Mouse (Mus musculus): ENCODE data around the gene Fabp6. TPM values are rescaled to one million over a fixed set of nuclear protein-coding genes. Genes with fewer than 3 reads are reported as not detected.

The Fabp6 gene
- polyA plus RNA-seq, 1 experiment from 2014 or later, result 0.36 TPM

- H3K4me2 ChIP-seq (ENCODE audit: low read length), result no peak overlapping the region
- no peaks in the 10 kb centered on the region for H3K9me3 ChIP-seq (replicated peaks; ENCODE audit: low read length)
- peak overlapping the region; percentile 58; the same call in 1 of the 2 replicates for H3K27ac ChIP-seq
- 64% methylated on average over 5 of the region's 5 CpGs for WGBS
- no peaks in the 10 kb centered on the region for H3K27me3 ChIP-seq (ENCODE audit: insufficient read depth, low read length)
- no peak overlapping the region for H3K4me3 ChIP-seq (replicated peaks; ENCODE audit: low read depth, low read length)
- H3K36me3 ChIP-seq (ENCODE audit: insufficient read depth, low read length), result no peaks in the 10 kb centered on the region
- DNase-seq (ENCODE audit: low spot score), result no peak
- H3K9ac ChIP-seq (ENCODE audit: low read depth, low read length), result no peak overlapping the region
- TF ChIP-seq CTCF (IDR thresholded peaks at IDR 0.05; ENCODE audit: low read depth), result no peak
- peak; percentile 76 for ATAC-seq (replicated peaks; ENCODE audit: low FRiP score, low read depth)
- H3K4me1 ChIP-seq (replicated peaks; ENCODE audit: insufficient read depth, low read length), result peaks cover 11% of the 10 kb centered on the region
Observed at GRCm38 (mm10) chr11:43621769-43622168, 20.4 kb upstream of the Fabp6 start.

DNA sequence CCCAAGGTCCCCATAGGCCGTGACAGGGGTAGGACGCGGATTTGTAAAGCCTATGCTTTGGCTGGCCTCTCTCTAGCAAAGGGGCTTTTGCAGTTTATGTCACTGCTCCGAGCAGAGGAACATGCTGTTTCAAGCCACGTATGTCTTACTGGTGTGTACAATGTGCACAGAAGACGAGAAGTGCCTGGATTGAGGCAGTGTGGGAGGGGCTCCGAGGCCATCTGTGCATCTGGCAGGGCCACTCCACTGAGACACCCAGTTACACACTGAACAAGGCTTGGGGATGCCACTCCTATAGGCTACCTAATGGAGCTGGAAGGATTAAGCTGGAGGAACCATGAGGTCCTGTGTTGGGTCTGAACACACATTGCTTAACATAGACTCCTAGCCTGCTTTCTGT, 17.1 kb upstream of the Fabp6 start:
- Histone ChIP-seq H3K27me3 (ENCODE audit: insufficient read depth, low read length) (no peaks in the 10 kb centered on the region), H3K9ac (ENCODE audit: low read depth, low read length) (no peak overlapping the region), H3K4me1 (replicated peaks; ENCODE audit: insufficient read depth, low read length) (peaks cover 4% of the 10 kb centered on the region; the same call in 1 of the 2 replicates), H3K4me2 (ENCODE audit: low read length) (no peak overlapping the region), H3K27ac (no peak overlapping the region; the same call in none of the 2 replicates), H3K9me3 (replicated peaks; ENCODE audit: low read length) (no peaks in the 10 kb centered on the region), H3K36me3 (ENCODE audit: insufficient read depth, low read length) (no peaks in the 10 kb centered on the region), H3K4me3 (replicated peaks; ENCODE audit: low read depth, low read length) (no peak overlapping the region)
- no peak for DNase-seq (ENCODE audit: low spot score)
- no peak for TF ChIP-seq CTCF (IDR thresholded peaks at IDR 0.05; ENCODE audit: low read depth)
- 65% methylated on average over 7 of the region's 7 CpGs for WGBS
- ATAC-seq (replicated peaks; ENCODE audit: low FRiP score, low read depth), result no peak

GRCm38 (mm10) chr11:43617924-43618323, 16.6 kb upstream of the Fabp6 start:
- peaks cover 6% of the 10 kb centered on the region; the same call in 1 of the 2 replicates for H3K4me1 ChIP-seq (replicated peaks; ENCODE audit: insufficient read depth, low read length)
- H3K36me3 ChIP-seq (ENCODE audit: insufficient read depth, low read length), result no peaks in the 10 kb centered on the region
- H3K4me3 ChIP-seq (replicated peaks; ENCODE audit: low read depth, low read length), result no peak overlapping the region
- H3K27ac ChIP-seq, result no peak overlapping the region; the same call in none of the 2 replicates
- no peak for ATAC-seq (replicated peaks; ENCODE audit: low FRiP score, low read depth)
- H3K9me3 ChIP-seq (replicated peaks; ENCODE audit: low read length), result no peaks in the 10 kb centered on the region
- H3K9ac ChIP-seq (ENCODE audit: low read depth, low read length), result no peak overlapping the region
- no peak for TF ChIP-seq CTCF (IDR thresholded peaks at IDR 0.05; ENCODE audit: low read depth)
- WGBS, result 68% methylated on average over 5 of the region's 5 CpGs
- H3K27me3 ChIP-seq (ENCODE audit: insufficient read depth, low read length), result no peaks in the 10 kb centered on the region
- no peak overlapping the region for H3K4me2 ChIP-seq (ENCODE audit: low read length)
- peak; percentile 73 for DNase-seq (ENCODE audit: low spot score)

- H3K4me2 ChIP-seq (ENCODE audit: low read length), result no peak overlapping the region
- WGBS, result 20% methylated on average over 12 of the region's 12 CpGs
- 0 out of 2 replicates have a peak overlapping the region, but pooled peaks have one; percentile 48 for H3K27ac ChIP-seq
- peak; percentile 80 for ATAC-seq (replicated peaks; ENCODE audit: low FRiP score, low read depth)
- H3K4me1 ChIP-seq (replicated peaks; ENCODE audit: insufficient read depth, low read length), result 0 out of 2 replicates have a peak, but pooled peaks cover 6% of the 10 kb centered on the region
- no peaks in the 10 kb centered on the region for H3K9me3 ChIP-seq (replicated peaks; ENCODE audit: low read length)
- H3K36me3 ChIP-seq (ENCODE audit: insufficient read depth, low read length), result no peaks in the 10 kb centered on the region
- H3K4me3 ChIP-seq (replicated peaks; ENCODE audit: low read depth, low read length), result no peak overlapping the region
- peak; percentile 88 for TF ChIP-seq CTCF (IDR thresholded peaks at IDR 0.05; ENCODE audit: low read depth)
- DNase-seq (ENCODE audit: low spot score), result peak; percentile 96
- H3K9ac ChIP-seq (ENCODE audit: low read depth, low read length), result peak overlapping the region; percentile 28; the same call in 1 of the 2 replicates
- no peaks in the 10 kb centered on the region for H3K27me3 ChIP-seq (ENCODE audit: insufficient read depth, low read length)
Observed at GRCm38 (mm10) chr11:43612834-43613488, 11.6 kb upstream of the Fabp6 start.

- H3K4me2 ChIP-seq (ENCODE audit: low read length), result no peak overlapping the region
- ATAC-seq (replicated peaks; ENCODE audit: low FRiP score, low read depth) (no peak), DNase-seq (ENCODE audit: low spot score) (no peak)
- H3K9me3 ChIP-seq (replicated peaks; ENCODE audit: low read length), result no peaks in the 10 kb centered on the region
- H3K4me1 ChIP-seq (replicated peaks; ENCODE audit: insufficient read depth, low read length), result 0 out of 2 replicates have a peak, but pooled peaks cover 3% of the 10 kb centered on the region
- WGBS, result 63% methylated on average over 5 of the region's 5 CpGs
- H3K27ac ChIP-seq, result no peak overlapping the region
- no peak overlapping the region for H3K9ac ChIP-seq (ENCODE audit: low read depth, low read length)
- no peaks in the 10 kb centered on the region for H3K27me3 ChIP-seq (ENCODE audit: insufficient read depth, low read length)
- TF ChIP-seq CTCF (IDR thresholded peaks at IDR 0.05; ENCODE audit: low read depth), result no peak
- no peaks in the 10 kb centered on the region for H3K36me3 ChIP-seq (ENCODE audit: insufficient read depth, low read length)
- no peak overlapping the region for H3K4me3 ChIP-seq (replicated peaks; ENCODE audit: low read depth, low read length)
Observed at GRCm38 (mm10) chr11:43610662-43611033, 9.3 kb upstream of the Fabp6 start.

- Histone ChIP-seq H3K27ac (no peak overlapping the region), H3K36me3 (ENCODE audit: insufficient read depth, low read length) (no peaks in the 10 kb centered on the region), H3K4me2 (ENCODE audit: low read length) (no peak overlapping the region), H3K27me3 (ENCODE audit: insufficient read depth, low read length) (no peaks in the 10 kb centered on the region), H3K4me1 (replicated peaks; ENCODE audit: insufficient read depth, low read length) (0 out of 2 replicates have a peak, but pooled peaks cover 3% of the 10 kb centered on the region), H3K4me3 (replicated peaks; ENCODE audit: low read depth, low read length) (no peak overlapping the region), H3K9ac (ENCODE audit: low read depth, low read length) (no peak overlapping the region), H3K9me3 (replicated peaks; ENCODE audit: low read length) (no peaks in the 10 kb centered on the region)
- DNase-seq (ENCODE audit: low spot score), result no peak
- no peak for TF ChIP-seq CTCF (IDR thresholded peaks at IDR 0.05; ENCODE audit: low read depth)
- WGBS, result 50% methylated on average over 10 of the region's 10 CpGs
- ATAC-seq (replicated peaks; ENCODE audit: low FRiP score, low read depth), result no peak
Observed at GRCm38 (mm10) chr11:43610006-43610661, 8.8 kb upstream of the Fabp6 start.
